Mouse (Mus musculus) ES-E14 (cell line): ENCODE results near the gene Gbp8.
"Not testable (repeated sequence)": the region's sequence is repeated elsewhere in the genome, so short reads cannot be mapped to it uniquely, and the experiment has no call there.

Experiments used
- CHD2 ChIP-seq: IDR thresholded peaks from 2 replicates; pipeline ENCODE4 v1.6.1; 2014; ENCODE audit warnings: mild to moderate bottlenecking, low read depth, low read length, inconsistent platforms
- HCFC1 ChIP-seq: IDR thresholded peaks from 2 replicates; pipeline ENCODE4 v1.6.1; 2012; ENCODE audit warnings: low read length, inconsistent platforms, borderline replicate concordance; ENCODE audit not compliant: insufficient read depth
- ZC3H11A ChIP-seq: IDR thresholded peaks from 2 replicates; pipeline ENCODE4 v1.6.1; 2012; ENCODE audit warnings: low read depth, mild to moderate bottlenecking, inconsistent platforms, low read length, borderline replicate concordance
- ZNF384 ChIP-seq: IDR thresholded peaks from 2 replicates; pipeline ENCODE4 v1.6.1; 2012; ENCODE audit warnings: low read depth, low read length, inconsistent platforms

DNA sequence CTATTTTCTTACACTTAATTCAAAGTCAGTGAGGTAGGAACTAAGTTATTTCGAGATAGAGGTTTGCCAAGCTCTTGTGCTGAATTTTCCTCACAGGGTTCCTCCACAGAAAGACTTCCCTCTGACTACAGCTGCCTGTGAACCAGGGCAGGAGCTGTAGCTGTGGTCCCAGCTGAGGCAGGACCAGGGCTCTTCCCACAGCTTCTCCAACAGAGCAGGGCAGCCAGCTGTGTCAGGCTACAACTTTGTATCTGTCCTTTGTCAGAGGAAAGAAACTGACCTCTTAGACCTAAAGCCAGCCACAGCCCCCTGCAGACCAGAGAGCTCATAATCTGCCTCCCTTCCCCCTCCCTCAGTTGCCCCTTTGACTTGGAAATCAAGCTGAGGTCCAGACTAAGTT lies 29.6 kb downstream of the Gbp8 start:
- TF ChIP-seq ZC3H11A, CHD2, HCFC1, ZNF384: not testable (repeated sequence)
